Mouse (Mus musculus) right cerebral cortex, postnatal 4 days (tissue): ENCODE measurements around the gene Ube2c.

Experiments
- DNase-seq: peaks from one replicate; pipeline ENCODE4 v3.0.0-alpha.2; 2022

Ube2c gene

GRCm38 (mm10) chr2:164769258-164770037, at the start of gene Ube2c:
Gene Ube2c, plus strand, starts transcription at chr2:164769898.
- peak; percentile 96 for DNase-seq

DNA sequence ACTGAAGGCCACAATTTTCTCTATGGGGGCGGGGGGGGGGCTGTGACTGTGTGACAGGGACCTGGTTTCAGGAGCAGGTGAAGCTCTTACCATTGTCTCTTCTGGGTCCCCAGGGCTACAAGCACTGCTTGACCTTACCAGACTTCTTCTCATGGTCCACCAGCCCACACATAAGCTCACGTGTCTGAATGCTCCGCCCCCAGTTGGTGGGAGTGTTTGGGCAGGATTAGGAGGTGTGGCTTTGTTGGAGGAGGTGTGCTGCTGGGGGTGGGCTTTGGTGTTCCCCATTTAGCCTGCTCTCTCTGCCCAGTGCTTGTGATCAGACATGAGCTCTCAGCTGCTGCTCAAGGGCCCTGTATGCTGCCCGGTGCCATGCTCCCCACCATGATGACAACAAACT, 46.4 kb upstream of the Ube2c start:
- no peak for DNase-seq

GRCm38 (mm10) chr2:164725895-164726619, 43.6 kb upstream of the Ube2c start:
- DNase-seq: peak; percentile 80

- DNase-seq: no peak
Measured at GRCm38 (mm10) chr2:164731719-164732118, 38.0 kb upstream of the Ube2c start.

DNA sequence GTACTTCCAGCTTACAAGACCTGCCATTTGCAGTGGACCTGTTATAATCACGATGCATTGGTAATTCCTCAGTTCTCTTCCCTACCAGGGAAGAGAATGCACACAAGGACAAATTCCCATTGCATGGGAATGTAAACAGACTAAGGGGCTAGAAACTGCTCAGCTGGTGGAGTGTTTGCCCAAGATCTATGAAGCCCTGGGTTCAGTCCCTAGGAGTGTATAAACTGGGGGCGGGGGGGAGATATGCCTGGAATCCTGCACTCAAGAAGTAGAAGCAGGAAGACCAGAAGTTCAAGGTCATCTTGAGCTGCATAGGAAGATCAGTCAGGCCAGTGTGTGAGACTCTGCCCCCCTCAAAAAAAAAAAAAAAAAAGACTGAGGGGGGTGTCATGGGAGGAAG, 36.4 kb upstream of the Ube2c start:
- no peak for DNase-seq

- no peak for DNase-seq
Measured at GRCm38 (mm10) chr2:164734839-164735238, 34.9 kb upstream of the Ube2c start.

DNA sequence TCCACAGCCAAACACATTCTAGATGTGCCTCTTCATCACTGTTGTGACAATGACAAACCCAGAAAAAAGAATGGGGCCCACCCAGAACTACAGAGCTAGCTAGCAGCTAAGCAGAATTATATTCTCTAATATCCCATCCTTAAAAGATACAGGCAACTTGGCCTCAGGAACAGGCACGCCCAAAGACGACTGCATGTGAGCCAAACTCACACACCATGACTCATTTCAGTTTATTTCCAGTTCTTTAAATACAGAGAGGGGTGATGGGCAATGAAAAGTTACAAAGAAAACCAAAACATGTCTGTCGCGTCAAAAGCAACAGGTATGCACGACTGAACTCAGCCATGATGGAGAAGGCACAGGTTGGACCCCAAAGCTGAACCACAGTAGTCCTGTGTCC, 34.3 kb upstream of the Ube2c start:
- no peak for DNase-seq

- no peak for DNase-seq
Measured at GRCm38 (mm10) chr2:164737377-164738090, 32.2 kb upstream of the Ube2c start.

DNA sequence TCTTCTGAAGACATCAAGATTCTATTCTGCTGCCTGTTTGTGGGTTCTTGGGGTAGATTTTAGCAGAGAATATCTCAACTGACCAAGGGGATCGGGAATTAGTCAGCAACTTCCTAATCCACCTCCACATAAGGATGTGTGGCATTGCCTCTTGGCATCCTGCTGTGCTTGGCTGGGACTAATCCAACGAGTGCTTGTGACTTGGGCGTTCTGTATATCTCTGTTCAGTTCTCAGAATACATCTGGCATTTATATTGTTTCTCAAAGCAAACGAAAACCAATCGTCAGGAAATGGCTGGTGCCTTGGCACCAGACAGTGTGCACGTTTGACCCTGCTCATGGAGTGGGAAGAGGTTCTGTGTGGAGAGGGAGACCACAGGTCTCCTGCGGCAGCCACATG, 29.8 kb upstream of the Ube2c start:
- DNase-seq: no peak

DNA sequence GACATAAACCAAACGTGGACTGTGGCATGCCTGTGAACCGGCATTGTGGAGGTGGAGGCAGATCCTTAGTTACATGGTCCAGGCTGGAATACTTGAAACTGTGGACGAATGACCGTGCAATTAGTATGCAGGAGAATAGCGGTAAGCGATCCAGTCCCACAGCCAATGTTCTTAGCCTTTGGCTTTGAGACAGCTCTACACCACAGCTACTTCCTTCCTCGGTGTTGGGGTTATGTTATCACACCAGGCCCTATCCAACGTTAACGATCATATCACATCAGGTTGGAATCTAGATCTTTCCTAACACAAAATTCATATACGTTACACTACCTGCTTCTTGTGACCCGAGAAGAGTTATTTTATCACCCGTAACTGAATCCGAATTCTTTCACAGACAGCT, 24.7 kb upstream of the Ube2c start:
- no peak for DNase-seq

DNA sequence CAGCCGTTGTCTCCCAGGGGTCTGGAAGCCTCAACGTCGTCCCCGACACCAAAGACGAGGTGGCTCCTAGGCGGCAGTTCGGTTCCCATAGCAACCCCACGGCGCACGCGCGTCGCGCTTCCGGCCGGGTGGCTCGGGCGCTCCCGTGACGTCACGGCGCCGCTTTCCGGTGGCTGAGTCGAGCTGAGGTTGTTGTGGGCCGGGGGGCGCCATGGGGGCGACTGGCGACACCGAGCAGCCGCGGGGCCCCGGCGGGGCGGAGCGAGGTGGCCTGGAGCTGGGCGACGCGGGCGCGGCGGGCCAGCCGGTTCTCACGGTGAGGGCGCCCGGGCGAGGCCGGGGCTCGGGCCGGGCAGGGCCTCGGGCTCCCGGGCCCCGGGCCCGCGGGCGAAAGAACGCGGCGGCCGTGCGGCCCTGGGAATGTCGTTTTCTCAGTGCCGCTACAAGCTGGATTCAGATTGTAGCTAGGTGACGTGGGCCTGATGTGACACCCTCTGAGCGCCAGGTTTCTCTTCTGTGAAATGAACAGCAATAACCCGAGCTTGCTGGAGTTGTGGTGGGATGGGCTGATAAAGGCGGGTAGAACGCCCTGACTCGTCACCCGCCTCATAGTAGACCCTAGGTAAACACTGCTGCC, 23.7 kb upstream of the Ube2c start, which contains the start of the genes Wfdc3 and Dnttip1:
Wfdc3 (minus strand) TSS at position 89 of the 637 bp plus-strand sequence.
Dnttip1 (plus strand) TSS at position 141 of the 637 bp plus-strand sequence.
- DNase-seq: peak; percentile 96

- DNase-seq: no peak
Measured at GRCm38 (mm10) chr2:164746693-164747092, 23.0 kb upstream of the Ube2c start.

DNA sequence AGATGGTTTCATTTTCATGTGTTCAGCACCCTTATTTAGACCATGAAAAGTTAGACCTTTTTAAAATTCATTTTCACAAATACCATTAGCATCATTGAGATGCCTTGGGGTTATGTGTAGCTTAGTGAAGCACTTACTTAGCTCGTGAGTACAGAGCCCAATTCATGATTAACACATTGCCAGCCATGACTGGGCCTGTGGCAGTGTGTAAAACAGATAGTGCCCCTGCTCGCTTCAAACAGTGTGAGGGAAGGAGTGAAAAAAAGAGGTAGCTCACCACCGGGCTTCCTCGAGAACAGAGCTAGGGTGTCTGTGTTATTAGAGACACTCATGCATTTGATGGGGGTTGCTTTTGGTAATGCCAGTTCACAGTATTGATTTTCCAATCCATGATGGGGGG, 21.5 kb upstream of the Ube2c start:
- no peak for DNase-seq

GRCm38 (mm10) chr2:164748991-164749390, 20.7 kb upstream of the Ube2c start:
- no peak for DNase-seq

DNA sequence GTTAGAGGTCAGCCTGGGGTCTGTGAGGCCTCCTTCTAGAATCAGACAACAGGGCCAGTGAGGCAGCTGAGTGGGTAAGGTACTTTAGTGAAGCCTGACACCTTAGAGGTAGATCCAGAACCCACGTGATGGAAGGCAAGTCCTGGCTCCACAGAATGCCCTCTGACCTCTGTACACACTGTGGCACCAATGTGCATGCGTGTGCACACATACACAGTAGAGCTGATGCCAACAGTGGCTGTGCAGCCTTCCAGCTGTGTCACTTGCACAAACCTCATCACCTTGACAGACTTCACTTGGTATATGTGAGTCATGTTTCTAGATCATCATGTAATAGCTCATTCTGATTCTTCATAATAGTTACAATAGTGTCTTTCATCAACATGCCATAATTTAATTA, 17.2 kb upstream of the Ube2c start:
- DNase-seq: no peak

GRCm38 (mm10) chr2:164754105-164754504, 15.6 kb upstream of the Ube2c start:
- DNase-seq: no peak

DNA sequence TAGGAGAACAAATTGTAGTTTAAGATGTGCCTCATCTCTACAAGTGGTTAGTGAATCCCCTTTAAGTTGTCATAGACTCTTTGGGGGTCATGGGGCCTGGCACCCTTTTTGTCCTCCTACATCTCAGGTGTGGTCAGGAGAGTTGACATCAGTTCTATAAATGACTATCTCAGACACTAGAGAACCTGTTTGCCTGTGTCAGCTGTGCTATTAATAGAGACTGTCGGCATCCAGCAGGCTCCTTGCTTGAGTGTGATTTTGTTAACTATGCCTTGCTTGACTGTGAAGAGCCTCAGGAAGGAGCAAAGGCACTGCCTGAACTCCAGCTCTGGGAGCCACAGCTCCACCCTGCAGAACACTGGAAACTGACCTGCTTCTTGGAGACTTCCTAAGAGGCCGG, 14.9 kb upstream of the Ube2c start:
- DNase-seq: no peak

DNA sequence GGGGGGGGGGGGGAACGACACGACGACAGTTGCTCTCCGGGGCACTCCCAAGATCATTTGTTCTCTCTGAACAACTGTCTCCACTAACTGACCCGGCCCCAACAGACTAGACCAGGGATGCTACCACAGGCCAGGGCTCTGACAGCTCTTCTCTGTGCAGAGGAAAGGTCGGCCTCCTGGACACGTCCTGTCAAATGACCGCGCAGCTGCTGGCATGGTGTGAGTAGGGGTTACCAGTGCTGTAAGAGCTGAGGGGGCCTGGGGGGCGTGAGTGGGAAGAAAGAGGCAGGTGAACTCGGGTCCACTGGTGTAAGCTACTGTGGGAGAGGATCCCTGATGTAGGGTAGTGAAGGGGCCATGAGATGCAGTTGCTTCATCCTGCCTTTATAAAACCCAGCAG, 11.9 kb upstream of the Ube2c start:
- DNase-seq: no peak

- no peak for DNase-seq
Measured at GRCm38 (mm10) chr2:164758692-164759091, 11.0 kb upstream of the Ube2c start.

- no peak for DNase-seq
Measured at GRCm38 (mm10) chr2:164760059-164760833, 9.5 kb upstream of the Ube2c start.

DNA sequence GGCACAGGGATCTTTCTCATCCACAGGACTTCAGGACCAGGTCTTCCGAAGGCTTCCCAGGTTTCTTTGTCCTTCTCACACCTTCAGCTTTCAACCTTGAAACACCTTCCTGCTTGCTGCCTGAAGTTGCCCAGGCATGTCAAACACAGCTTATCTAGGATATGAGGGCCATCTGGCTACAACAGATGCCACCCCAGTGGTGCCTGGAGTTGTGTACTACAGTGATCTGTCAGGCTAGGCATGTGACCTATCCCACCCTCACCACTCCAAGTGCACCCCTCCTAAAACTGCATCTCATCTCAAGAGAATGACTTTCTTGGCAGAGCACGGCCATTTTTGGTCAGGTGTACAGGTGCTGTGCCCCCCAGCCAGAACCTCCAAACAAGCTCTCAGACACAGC, 8.2 kb upstream of the Ube2c start:
- no peak for DNase-seq

DNA sequence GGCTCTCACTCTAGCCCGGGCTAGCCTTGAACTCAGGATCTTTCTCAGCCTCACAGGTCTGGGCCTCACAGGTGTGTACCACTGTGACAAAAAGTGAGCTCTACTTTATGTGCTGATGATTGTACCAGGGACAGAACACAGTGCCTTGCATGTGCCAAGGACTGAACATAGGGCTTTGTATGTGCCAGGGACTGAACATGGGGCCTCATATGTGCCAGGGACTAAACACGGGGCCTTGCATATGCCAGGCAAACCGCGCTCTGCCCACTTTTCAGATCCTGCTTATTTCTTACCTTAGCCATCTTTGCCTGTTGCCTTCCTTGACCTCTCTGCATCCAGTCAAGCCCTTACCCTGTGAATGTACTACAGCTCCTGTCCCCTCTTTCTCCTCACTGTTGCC, 7.7 kb upstream of the Ube2c start:
- DNase-seq: no peak
